Mouse (Mus musculus): Measurements from ENCODE around the gene Pdcd4.
"Not testable (repeated sequence)": the region's sequence is repeated elsewhere in the genome, so short reads cannot be mapped to it uniquely, and the experiment has no call there.

Pdcd4 gene

DNA sequence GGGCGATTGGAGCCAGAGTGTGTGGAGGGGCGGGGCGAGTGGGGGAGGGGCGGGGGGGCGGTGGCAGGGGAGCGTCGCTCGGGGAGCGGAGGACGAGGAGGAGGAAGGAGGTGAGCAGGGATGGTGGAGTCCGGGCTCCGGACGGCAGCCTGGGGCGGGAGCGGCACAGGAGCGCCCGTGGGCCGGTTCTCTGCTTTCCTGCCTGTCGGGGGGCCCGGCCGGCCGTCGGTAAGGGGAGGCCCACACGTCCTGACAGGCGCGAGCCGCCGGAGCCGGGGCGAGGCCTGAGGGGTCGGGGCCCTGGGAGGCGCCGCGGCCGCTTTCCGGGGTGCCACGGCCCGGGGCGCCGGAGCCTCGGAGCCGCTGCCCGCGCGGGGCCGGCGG is 52.7 kb downstream of the Pdcd4 start:
- DNase-seq (ENCODE audit: low read depth, low spot score): no peak

GRCm38 (mm10) chr19:53945171-53946042 is 53.4 kb downstream of the Pdcd4 start:
- DNase-seq (ENCODE audit: low read depth, low spot score): peak; percentile 62

DNA sequence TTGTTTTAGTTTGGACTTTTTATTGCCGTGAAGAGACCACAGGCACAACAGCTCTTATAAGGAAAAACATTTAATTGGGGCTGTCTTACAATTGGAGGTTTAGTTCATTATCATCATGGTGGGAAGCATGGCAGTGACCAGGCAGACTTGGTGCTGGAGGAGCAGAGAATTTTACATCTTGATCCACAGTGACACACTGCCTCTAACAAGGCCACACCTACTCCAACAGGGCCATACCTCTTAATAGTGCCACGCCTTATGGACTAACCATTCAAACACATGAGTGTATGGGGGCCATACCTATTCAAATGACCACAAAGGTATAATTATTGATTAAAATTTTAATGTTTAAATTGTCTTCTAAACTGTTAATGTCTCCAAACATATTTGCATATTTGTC is 65.5 kb downstream of the Pdcd4 start:
- no peak for DNase-seq (ENCODE audit: low read depth, low spot score)

DNA sequence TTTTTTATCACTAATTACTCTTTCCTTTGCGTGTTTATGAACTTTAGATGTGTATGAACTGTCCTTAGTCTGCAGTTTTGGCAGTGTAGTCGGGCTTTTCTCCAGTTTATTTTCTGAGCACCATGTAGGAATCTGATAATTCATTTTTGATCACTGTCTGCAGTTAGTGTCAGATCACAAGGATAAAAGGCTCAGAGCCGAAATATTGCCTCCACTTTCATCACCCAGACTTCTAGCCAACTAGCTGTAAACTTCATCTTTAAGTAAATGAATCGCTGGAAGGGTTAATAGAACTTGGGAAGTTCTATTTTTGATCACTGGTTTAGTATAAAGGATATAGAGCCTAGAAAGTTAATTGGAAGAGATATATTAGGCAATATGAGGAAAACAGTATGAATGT is 70.5 kb downstream of the Pdcd4 start:
- DNase-seq (ENCODE audit: low read depth, low spot score): peak; percentile 24

- DNase-seq (ENCODE audit: low read depth, low spot score): not testable (repeated sequence)
These were observed 72.3 kb downstream of the Pdcd4 start for GRCm38 (mm10) chr19:53964347-53964746.

DNA sequence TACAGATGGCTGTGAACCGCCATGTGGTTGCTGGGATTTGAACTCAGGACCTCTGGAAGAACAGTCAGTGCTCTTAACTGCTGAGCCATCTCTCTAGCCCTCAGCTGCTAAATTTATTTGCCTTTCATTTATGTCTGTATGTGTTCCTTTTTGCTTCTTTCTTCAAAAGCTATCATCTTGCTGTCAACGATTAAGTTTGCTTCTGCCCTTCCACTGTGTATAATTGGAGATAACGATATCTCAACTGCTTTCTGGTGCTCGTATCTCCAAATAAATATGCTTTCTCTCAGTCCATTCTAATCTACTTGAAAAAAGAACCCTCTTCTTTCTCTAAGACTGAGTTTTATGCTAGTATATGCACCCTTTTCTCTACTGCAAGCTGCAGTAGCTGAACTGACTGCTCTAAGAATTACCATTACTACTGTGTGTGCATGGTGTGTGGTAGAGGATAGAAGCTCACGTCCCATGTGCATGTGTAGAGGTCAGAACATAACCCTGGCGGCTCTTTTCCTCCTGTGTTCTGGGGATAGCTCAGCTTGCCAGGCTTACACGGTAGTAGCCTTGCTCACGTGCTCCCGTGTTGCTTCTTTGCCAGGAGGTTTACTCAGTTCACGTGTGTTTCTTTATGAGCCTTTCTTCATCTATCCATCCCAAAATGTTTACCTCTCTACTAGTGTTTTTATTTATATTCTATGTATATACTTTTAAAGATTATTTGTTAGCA is 73.0 kb downstream of the Pdcd4 start:
- DNase-seq (ENCODE audit: low read depth, low spot score): no peak

DNA sequence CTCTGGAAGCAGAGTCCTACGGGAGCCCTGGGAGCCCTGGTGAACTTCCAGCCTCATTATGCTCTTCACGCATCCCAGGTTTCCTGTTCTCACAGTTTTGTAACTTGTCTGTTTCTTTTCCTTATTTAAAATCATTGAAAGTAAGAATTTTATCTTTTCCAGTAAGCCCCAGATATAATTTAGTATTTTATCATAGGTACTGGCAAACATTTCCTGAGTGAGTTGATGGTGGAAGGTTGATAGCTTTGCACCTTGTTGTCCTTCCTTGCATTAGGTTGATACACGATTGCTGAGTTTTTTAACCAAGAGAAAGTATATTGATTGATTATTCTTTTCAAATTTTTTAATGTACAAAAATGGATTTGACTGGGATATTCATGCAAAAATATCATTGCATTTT is 77.2 kb downstream of the Pdcd4 start:
- no peak for DNase-seq (ENCODE audit: low read depth, low spot score)

DNA sequence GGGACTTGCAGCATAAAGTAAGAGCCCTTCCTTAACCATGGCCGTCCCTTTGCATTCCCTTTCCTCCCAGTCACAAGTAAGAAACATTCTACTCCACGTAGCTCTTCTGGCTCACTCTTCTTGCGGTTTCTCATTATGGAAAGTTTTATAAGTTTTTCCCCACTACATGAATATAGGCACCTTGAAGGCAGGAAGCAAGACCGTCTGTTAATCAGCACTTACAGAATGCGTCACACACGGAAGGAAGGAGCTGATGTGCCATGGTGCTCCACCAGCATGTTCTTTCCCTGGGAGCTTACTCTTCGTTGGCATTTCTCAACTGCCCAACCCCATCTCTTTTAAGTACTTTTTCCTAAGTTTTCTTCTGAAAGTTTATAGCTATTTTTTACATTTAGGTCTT is 79.9 kb downstream of the Pdcd4 start:
- no peak for DNase-seq (ENCODE audit: low read depth, low spot score)

DNA sequence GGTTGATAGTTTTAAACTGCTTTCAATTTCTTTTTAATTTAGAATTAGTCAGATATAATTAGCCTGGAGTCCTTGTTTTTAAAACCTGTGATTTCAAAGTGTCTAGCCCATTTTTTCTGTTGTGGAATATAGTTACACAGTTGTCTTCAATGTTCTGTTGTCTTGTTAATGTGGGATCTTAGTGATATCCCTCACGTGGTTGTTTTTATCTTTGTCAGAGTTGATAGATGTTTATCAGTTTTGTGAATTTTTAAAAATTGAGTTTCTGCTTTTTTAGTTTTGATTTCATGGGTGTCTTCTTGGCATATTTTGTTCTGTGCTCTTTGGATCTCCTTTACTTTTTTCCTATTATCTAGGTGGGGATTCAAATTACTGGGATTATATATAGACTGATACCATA is 81.6 kb downstream of the Pdcd4 start:
- DNase-seq (ENCODE audit: low read depth, low spot score): no peak

Measured in 3T3-L1 (cell line).